Mouse (Mus musculus) heart, embryonic 12.5 days (tissue): ENCODE measurements around the gene Arntl2. TPM values are rescaled to one million over a fixed set of nuclear protein-coding genes. Genes with fewer than 3 reads are reported as not detected.

Experiments
- ATAC-seq: fragments of 200-750 bp; cut with Nextera tagmentation; 2 replicates; pipeline ENCODE4 v1.8.0; 2017; ENCODE audit warnings: moderate TSS enrichment, moderate library complexity; ENCODE audit not compliant: insufficient number of reproducible peaks, low FRiP score
- H3K27ac ChIP-seq: fragments of 300-500 bp; sonication (generic); 2 replicates; pipeline ENCODE4 v1.5.1; 2016; ENCODE audit warnings: mild to moderate bottlenecking, moderate library complexity; ENCODE audit not compliant: poor library complexity, severe bottlenecking
- H3K27me3 ChIP-seq: fragments of 300-500 bp; sonication (generic); replicated peaks from 2 replicates; pipeline ENCODE4 v1.6.1; 2016; ENCODE audit warnings: mild to moderate bottlenecking, moderate library complexity
- H3K36me3 ChIP-seq: fragments of 300-500 bp; sonication (generic); 2 replicates; pipeline ENCODE4 v1.6.1; 2016; ENCODE audit warnings: mild to moderate bottlenecking, moderate library complexity
- H3K4me1 ChIP-seq: fragments of 300-500 bp; sonication (generic); replicated peaks from 2 replicates; pipeline ENCODE4 v1.6.1; 2016; ENCODE audit warnings: mild to moderate bottlenecking
- H3K4me2 ChIP-seq: fragments of 300-500 bp; sonication (generic); 2 replicates; pipeline ENCODE4 v1.6.1; 2016; ENCODE audit warnings: mild to moderate bottlenecking, moderate library complexity
- H3K4me3 ChIP-seq: fragments of 300-500 bp; sonication (generic); 2 replicates; pipeline ENCODE4 v1.5.1; 2016; ENCODE audit warnings: mild to moderate bottlenecking
- H3K9ac ChIP-seq: fragments of 300-500 bp; sonication (generic); 2 replicates; pipeline ENCODE4 v1.6.1; 2016; ENCODE audit warnings: mild to moderate bottlenecking, moderate library complexity
- H3K9me3 ChIP-seq: fragments of 300-500 bp; sonication (generic); replicated peaks from 2 replicates; pipeline ENCODE4 v1.6.1; 2016; ENCODE audit warnings: mild to moderate bottlenecking, moderate library complexity
- WGBS: fragments of 180-500 bp; shearing (Covaris S2); methylation state at CpG from one replicate; pipeline ENCODE4 v1.1.7; 2016; 5-methylcytosine and 5-hydroxymethylcytosine counted together
- polyA plus RNA-seq: library from polyadenylated mRNA; unstranded; fragments of >200 nt; fragmentation: Nextera tagmentation; extraction: Ambion mirVana; gene quantifications from 2 replicates; pipeline ENCODE4 v1.2.1, GENCODE M21; 2016

The Arntl2 gene
- 3.1 and 3.5 TPM in 2 replicates for polyA plus RNA-seq

- H3K9ac ChIP-seq, result peak within 1 kb of the TSS; percentile 67
- H3K9me3 ChIP-seq, result no peaks in the 10 kb centered on the region
- no peak within 1 kb of the TSS for H3K27ac ChIP-seq
- peak; percentile 89 for ATAC-seq
- under 1% methylated on average over 36 of the region's 36 CpGs for WGBS
- H3K27me3 ChIP-seq, result no peaks in the 10 kb centered on the region; the same call in 1 of the 2 replicates
- peak within 1 kb of the TSS; percentile 49 for H3K4me3 ChIP-seq
- no peaks in the 10 kb centered on the region for H3K36me3 ChIP-seq
- peak within 1 kb of the TSS; percentile 84 for H3K4me2 ChIP-seq
- peaks cover 11% of the 10 kb centered on the region for H3K4me1 ChIP-seq
These were observed at the start of gene Arntl2 for GRCm38 (mm10) chr6:146795924-146796545. Arntl2 (plus strand) TSS chr6:146796055.

GRCm38 (mm10) chr6:146746577-146746976, 49.3 kb upstream of the Arntl2 start:
- H3K27me3 ChIP-seq, result no peaks in the 10 kb centered on the region
- H3K4me2 ChIP-seq, result no peak overlapping the region
- ATAC-seq, result no peak
- H3K4me3 ChIP-seq, result no peak overlapping the region
- no peaks in the 10 kb centered on the region for H3K9me3 ChIP-seq
- WGBS, result 67% methylated on average over 5 of the region's 5 CpGs
- 0 out of 2 replicates have a peak, but pooled peaks cover 3% of the 10 kb centered on the region for H3K36me3 ChIP-seq
- H3K9ac ChIP-seq, result no peak overlapping the region
- H3K27ac ChIP-seq, result no peak overlapping the region; the same call in 1 of the 2 replicates
- peaks cover 61% of the 10 kb centered on the region for H3K4me1 ChIP-seq

GRCm38 (mm10) chr6:146747057-146747456, 48.8 kb upstream of the Arntl2 start:
- no peak for ATAC-seq
- H3K9me3 ChIP-seq, result no peaks in the 10 kb centered on the region
- no peak overlapping the region; the same call in 1 of the 2 replicates for H3K27ac ChIP-seq
- H3K4me3 ChIP-seq, result no peak overlapping the region
- 0 out of 2 replicates have a peak, but pooled peaks cover 3% of the 10 kb centered on the region for H3K36me3 ChIP-seq
- peaks cover 62% of the 10 kb centered on the region for H3K4me1 ChIP-seq
- no peak overlapping the region for H3K9ac ChIP-seq
- H3K27me3 ChIP-seq, result no peaks in the 10 kb centered on the region
- no peak overlapping the region for H3K4me2 ChIP-seq

- ATAC-seq, result no peak
- H3K27me3 ChIP-seq, result no peaks in the 10 kb centered on the region
- no peak overlapping the region for H3K4me2 ChIP-seq
- peaks cover 68% of the 10 kb centered on the region for H3K4me1 ChIP-seq
- no peaks in the 10 kb centered on the region for H3K9me3 ChIP-seq
- 0 out of 2 replicates have a peak overlapping the region, but pooled peaks have one; percentile 30 for H3K9ac ChIP-seq
- peak overlapping the region; percentile 62 for H3K27ac ChIP-seq
- 55% methylated on average over 1 of the region's 1 CpGs for WGBS
- 0 out of 2 replicates have a peak, but pooled peaks cover 3% of the 10 kb centered on the region for H3K36me3 ChIP-seq
- H3K4me3 ChIP-seq, result no peak overlapping the region
These were observed 47.6 kb upstream of the Arntl2 start for GRCm38 (mm10) chr6:146748271-146748670.

GRCm38 (mm10) chr6:146751671-146752070, 44.2 kb upstream of the Arntl2 start:
- no peaks in the 10 kb centered on the region; the same call in 1 of the 2 replicates for H3K36me3 ChIP-seq
- no peak overlapping the region for H3K4me2 ChIP-seq
- H3K27ac ChIP-seq, result peak overlapping the region; percentile 76
- peak; percentile 49; the same call in 1 of the 2 replicates for ATAC-seq
- no peaks in the 10 kb centered on the region for H3K27me3 ChIP-seq
- WGBS, result 38% methylated on average over 1 of the region's 1 CpGs
- peaks cover 81% of the 10 kb centered on the region for H3K4me1 ChIP-seq
- H3K4me3 ChIP-seq, result no peak overlapping the region
- H3K9me3 ChIP-seq, result no peaks in the 10 kb centered on the region
- H3K9ac ChIP-seq, result no peak overlapping the region

GRCm38 (mm10) chr6:146752178-146752577, 43.7 kb upstream of the Arntl2 start:
- Histone ChIP-seq H3K4me1 (peaks cover 81% of the 10 kb centered on the region), H3K9ac (no peak overlapping the region)

GRCm38 (mm10) chr6:146752612-146753011, 43.2 kb upstream of the Arntl2 start:
- peaks cover 79% of the 10 kb centered on the region for H3K4me1 ChIP-seq
- peak overlapping the region; percentile 62 for H3K27ac ChIP-seq

More at GRCm38 (mm10) chr6:146752178-146752577, 43.7 kb upstream of the Arntl2 start:
- H3K4me2 ChIP-seq, result no peak overlapping the region
- H3K27ac ChIP-seq, result peak overlapping the region; percentile 76
- H3K36me3 ChIP-seq, result no peaks in the 10 kb centered on the region; the same call in 1 of the 2 replicates
- WGBS, result 78% methylated on average over 2 of the region's 2 CpGs
- no peaks in the 10 kb centered on the region for H3K9me3 ChIP-seq
- no peak overlapping the region for H3K4me3 ChIP-seq
- no peak for ATAC-seq
- no peaks in the 10 kb centered on the region for H3K27me3 ChIP-seq

GRCm38 (mm10) chr6:146753560-146754160, 42.2 kb upstream of the Arntl2 start:
- Histone ChIP-seq H3K9me3 (no peaks in the 10 kb centered on the region), H3K4me1 (peaks cover 73% of the 10 kb centered on the region), H3K4me2 (no peak overlapping the region), H3K27me3 (no peaks in the 10 kb centered on the region), H3K36me3 (no peaks in the 10 kb centered on the region; the same call in 1 of the 2 replicates), H3K4me3 (no peak overlapping the region), H3K27ac (peak overlapping the region; percentile 76), H3K9ac (no peak overlapping the region)
- ATAC-seq, result no peak
- 40% methylated on average over 2 of the region's 2 CpGs for WGBS

More at GRCm38 (mm10) chr6:146752612-146753011, 43.2 kb upstream of the Arntl2 start:
- Histone ChIP-seq H3K4me3 (no peak overlapping the region), H3K36me3 (no peaks in the 10 kb centered on the region; the same call in 1 of the 2 replicates), H3K9me3 (no peaks in the 10 kb centered on the region), H3K27me3 (no peaks in the 10 kb centered on the region), H3K4me2 (no peak overlapping the region), H3K9ac (0 out of 2 replicates have a peak overlapping the region, but pooled peaks have one; percentile 12)
- WGBS, result 48% methylated on average over 1 of the region's 1 CpGs
- no peak for ATAC-seq

- no peak overlapping the region for H3K9ac ChIP-seq
- H3K27me3 ChIP-seq, result no peaks in the 10 kb centered on the region
- no peak overlapping the region; the same call in 1 of the 2 replicates for H3K27ac ChIP-seq
- peaks cover 10% of the 10 kb centered on the region for H3K36me3 ChIP-seq
- H3K4me1 ChIP-seq, result peaks cover 60% of the 10 kb centered on the region
- WGBS, result 68% methylated on average over 2 of the region's 2 CpGs
- no peak overlapping the region for H3K4me3 ChIP-seq
- H3K9me3 ChIP-seq, result no peaks in the 10 kb centered on the region
- no peak for ATAC-seq
- no peak overlapping the region for H3K4me2 ChIP-seq
These were observed 40.7 kb upstream of the Arntl2 start for GRCm38 (mm10) chr6:146755136-146755535.

GRCm38 (mm10) chr6:146755679-146756078, 40.2 kb upstream of the Arntl2 start:
- no peaks in the 10 kb centered on the region for H3K27me3 ChIP-seq
- no peak overlapping the region for H3K4me2 ChIP-seq
- H3K27ac ChIP-seq, result no peak overlapping the region; the same call in 1 of the 2 replicates
- H3K9ac ChIP-seq, result no peak overlapping the region
- peaks cover 54% of the 10 kb centered on the region for H3K4me1 ChIP-seq
- 85% methylated on average over 4 of the region's 4 CpGs for whole genome bisulfite sequencing
- H3K9me3 ChIP-seq, result no peaks in the 10 kb centered on the region
- no peak for ATAC-seq
- peaks cover 15% of the 10 kb centered on the region for H3K36me3 ChIP-seq
- H3K4me3 ChIP-seq, result no peak overlapping the region

- Histone ChIP-seq H3K4me3 (no peak overlapping the region), H3K27me3 (no peaks in the 10 kb centered on the region), H3K9me3 (no peaks in the 10 kb centered on the region), H3K36me3 (peaks cover 27% of the 10 kb centered on the region), H3K4me2 (no peak overlapping the region), H3K27ac (no peak overlapping the region), H3K9ac (no peak overlapping the region), H3K4me1 (peaks cover 32% of the 10 kb centered on the region)
- WGBS, result 91% methylated on average over 2 of the region's 2 CpGs
- ATAC-seq, result 0 out of 2 replicates have a peak, but pooled peaks have one; percentile 9
These were observed 36.8 kb upstream of the Arntl2 start for GRCm38 (mm10) chr6:146759027-146759426.
